In the genomic region with DNA sequence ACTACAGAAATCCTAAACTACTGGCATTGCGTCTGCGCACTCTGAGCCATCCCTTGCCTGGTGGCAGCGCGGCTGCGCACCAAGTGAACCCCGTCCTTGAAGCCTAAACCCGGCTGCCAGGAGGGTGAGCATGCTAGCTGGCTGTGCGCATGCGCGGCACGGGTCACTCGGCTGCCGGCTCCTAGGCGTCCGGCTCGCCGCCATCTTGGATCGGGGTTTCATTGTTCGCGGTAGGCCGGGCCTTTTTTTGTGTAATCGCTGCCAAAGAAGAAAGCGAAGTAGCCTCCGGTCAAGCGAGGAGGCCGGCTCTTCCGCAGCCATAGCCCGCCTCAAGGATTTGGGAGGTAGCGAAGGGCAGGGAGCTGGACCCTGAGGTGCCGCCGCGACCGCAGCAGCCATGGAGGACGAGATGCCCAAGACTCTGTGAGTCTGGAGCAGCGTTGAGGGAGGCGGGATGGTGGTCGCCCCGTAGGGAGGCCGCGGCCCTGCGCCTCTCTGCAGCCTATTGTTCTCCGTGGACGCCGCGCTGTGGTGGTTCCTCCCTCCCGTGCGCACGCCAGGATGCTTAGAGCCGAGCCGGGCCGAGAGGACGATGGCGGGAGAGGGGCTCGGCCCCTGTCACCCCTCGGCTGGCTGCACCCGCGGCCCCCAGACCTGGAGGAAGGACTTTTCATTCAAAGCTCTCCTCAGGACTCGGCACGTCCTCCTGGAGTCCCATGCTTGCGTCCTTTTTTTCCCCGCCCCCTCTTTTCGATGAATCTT, we compare ENCODE assay signal across 8 mouse cellular contexts. TPM values are rescaled to one million over a fixed set of nuclear protein-coding genes. Genes with fewer than 3 reads are reported as not detected.
DNase-seq lines count a peak whose midpoint lies in the region; ATAC-seq and TF ChIP-seq lines count a peak whose summit lies in the region.

A gene (plus strand): TSS at position 120 of the 762 bp plus-strand sequence.

- TF ChIP-seq POLR2A in brain, embryonic 14.5 days (IDR thresholded peaks at IDR 0.05; ENCODE audit: borderline replicate concordance, extremely low read depth, insufficient read depth, insufficient read length, poor library complexity, severe bottlenecking): peak; percentile 69; the same call in 1 of the 2 replicates
- TF ChIP-seq POLR2A in liver, adult 2 months (IDR thresholded peaks at IDR 0.05; ENCODE audit: extremely low read depth, insufficient read depth, low read length): 0 out of 2 replicates have a peak, but pooled peaks have one; percentile 15
- TF ChIP-seq POLR2A in myocyte (IDR thresholded peaks at IDR 0.05; ENCODE audit: insufficient read length, low read depth): peak; percentile 62

- peaks cover 37% of the 10 kb centered on the region for H3K4me1 ChIP-seq in erythroblast, embryonic 14.5 days (ENCODE audit: control insufficient read depth)
- peaks cover 3% of the 10 kb centered on the region; the same call in 1 of the 2 replicates for H3K4me1 ChIP-seq in heart, embryonic 11.5 days (ENCODE audit: control insufficient read depth, insufficient read depth, low read length)
- H3K4me1 ChIP-seq in kidney, embryonic 16.5 days (ENCODE audit: insufficient read depth, low read length): peaks cover 14% of the 10 kb centered on the region
- H3K4me1 ChIP-seq in liver, adult 2 months (ENCODE audit: control insufficient read depth, insufficient read depth, low read length): peaks cover 10% of the 10 kb centered on the region

- H3K27me3 ChIP-seq in C2C12 (ENCODE audit: control insufficient read depth, insufficient read depth, insufficient read length): no peaks in the 10 kb centered on the region
- H3K27me3 ChIP-seq in erythroblast, embryonic 14.5 days (ENCODE audit: control insufficient read depth): peaks cover under 1% of the 10 kb centered on the region
- no peaks in the 10 kb centered on the region for H3K27me3 ChIP-seq in heart, embryonic 11.5 days (ENCODE audit: control insufficient read depth, insufficient read depth, low read length)
- no peaks in the 10 kb centered on the region for H3K27me3 ChIP-seq in kidney, embryonic 16.5 days (ENCODE audit: insufficient read depth, low read length)
- no peaks in the 10 kb centered on the region for H3K27me3 ChIP-seq in liver, adult 2 months (ENCODE audit: control insufficient read depth, insufficient read depth, low read length)
- no peaks in the 10 kb centered on the region for H3K27me3 ChIP-seq in myocyte (ENCODE audit: control insufficient read depth, insufficient read depth, insufficient read length)
- no peaks in the 10 kb centered on the region for H3K27me3 ChIP-seq in splenic B cell, adult 2 months (ENCODE audit: control insufficient read depth, insufficient read depth, low read length, poor library complexity, severe bottlenecking)

- H3K9me3 ChIP-seq in erythroblast, embryonic 14.5 days (ENCODE audit: control insufficient read depth, low read length): no peaks in the 10 kb centered on the region
- no peaks in the 10 kb centered on the region for H3K9me3 ChIP-seq in heart, embryonic 11.5 days (replicated peaks; ENCODE audit: control insufficient read depth, low read length)
- H3K9me3 ChIP-seq in kidney, embryonic 16.5 days (ENCODE audit: low read length): no peaks in the 10 kb centered on the region

- under 1% methylated on average over 62 of the region's 62 CpGs for WGBS in heart, embryonic 11.5 days (ENCODE audit: insufficient replicate concordance)
- WGBS in kidney, embryonic 16.5 days: under 1% methylated on average over 62 of the region's 62 CpGs
- 1% methylated on average over 62 of the region's 62 CpGs for WGBS in liver, adult 2 months

- H3K79me3 ChIP-seq in C2C12 (ENCODE audit: low read depth): peaks cover 45% of the 10 kb centered on the region

- peak; percentile 99 for DNase-seq in brain, embryonic 14.5 days (ENCODE audit: low read depth)
- DNase-seq in liver, adult 2 months (ENCODE audit: extremely low read depth, low read depth, low spot score): peak; percentile 90
- DNase-seq in splenic B cell, adult 2 months (ENCODE audit: low read depth, low spot score): peak; percentile 98

- peak within 1 kb of the TSS; percentile 91 for H3K4me3 ChIP-seq in C2C12 (ENCODE audit: insufficient read depth, poor library complexity, severe bottlenecking)
- H3K4me3 ChIP-seq in erythroblast, embryonic 14.5 days (replicated peaks): peak within 1 kb of the TSS; percentile 90
- H3K4me3 ChIP-seq in heart, embryonic 11.5 days (ENCODE audit: low read depth, low read length): peak within 1 kb of the TSS; percentile 83
- H3K4me3 ChIP-seq in kidney, embryonic 16.5 days (ENCODE audit: low read length): peak within 1 kb of the TSS; percentile 93
- peak within 1 kb of the TSS; percentile 93 for H3K4me3 ChIP-seq in liver, adult 2 months (ENCODE audit: insufficient read depth, low read depth, low read length)
- peak within 1 kb of the TSS; percentile 90 for H3K4me3 ChIP-seq in myocyte

- peak; percentile 97 for ATAC-seq in heart, embryonic 11.5 days (replicated peaks; ENCODE audit: insufficient number of reproducible peaks, low FRiP score, low TSS enrichment)
- ATAC-seq in kidney, embryonic 16.5 days (ENCODE audit: low FRiP score, low TSS enrichment): peak; percentile 97

- H3ac ChIP-seq in C2C12 (ENCODE audit: control insufficient read depth, insufficient read length, low read depth) (peak within 1 kb of the TSS; percentile 96), myocyte (ENCODE audit: control insufficient read depth, insufficient read length) (peak within 1 kb of the TSS; percentile 93)

- TF ChIP-seq CTCF in C2C12 (IDR thresholded peaks at IDR 0.05; ENCODE audit: control insufficient read depth, insufficient read depth, insufficient read length): no peak
- TF ChIP-seq CTCF in brain, embryonic 14.5 days (IDR thresholded peaks at IDR 0.05; ENCODE audit: borderline replicate concordance, extremely low read depth, insufficient read depth, insufficient read length): no peak
- TF ChIP-seq CTCF in liver, adult 2 months (IDR thresholded peaks at IDR 0.05; ENCODE audit: low read depth, low read length): no peak

- H3K9ac ChIP-seq in heart, embryonic 11.5 days (ENCODE audit: low read depth, low read length): peak within 1 kb of the TSS; percentile 98
- peak within 1 kb of the TSS; percentile 99 for H3K9ac ChIP-seq in kidney, embryonic 16.5 days (replicated peaks; ENCODE audit: low read length)
- peak within 1 kb of the TSS; percentile 90 for H3K9ac ChIP-seq in liver, adult 2 months (ENCODE audit: low read depth, low read length)

- peaks cover 13% of the 10 kb centered on the region for H3K36me3 ChIP-seq in C2C12 (ENCODE audit: control insufficient read depth, insufficient read depth)
- H3K36me3 ChIP-seq in erythroblast, embryonic 14.5 days (ENCODE audit: control insufficient read depth): peaks cover 13% of the 10 kb centered on the region
- H3K36me3 ChIP-seq in heart, embryonic 11.5 days (ENCODE audit: control insufficient read depth, insufficient read depth, low read length): no peaks in the 10 kb centered on the region
- 0 out of 2 replicates have a peak, but pooled peaks cover 7% of the 10 kb centered on the region for H3K36me3 ChIP-seq in kidney, embryonic 16.5 days (ENCODE audit: insufficient read depth, low read length)
- H3K36me3 ChIP-seq in liver, adult 2 months (ENCODE audit: control insufficient read depth, insufficient read depth, low read length): no peaks in the 10 kb centered on the region
- H3K36me3 ChIP-seq in myocyte (ENCODE audit: control insufficient read depth, insufficient read depth): peaks cover 5% of the 10 kb centered on the region
- H3K36me3 ChIP-seq in splenic B cell, adult 2 months (ENCODE audit: control insufficient read depth, insufficient read depth, low read length, poor library complexity, severe bottlenecking): no peaks in the 10 kb centered on the region

- peak within 1 kb of the TSS; percentile 65 for H3K4me2 ChIP-seq in heart, embryonic 11.5 days
- H3K4me2 ChIP-seq in kidney, embryonic 16.5 days (replicated peaks; ENCODE audit: low read depth, low read length): peak within 1 kb of the TSS; percentile 67
- H3K4me2 ChIP-seq in myocyte (ENCODE audit: low read depth): peak within 1 kb of the TSS; percentile 89

- H3K27ac ChIP-seq in heart, embryonic 11.5 days (ENCODE audit: low read depth, low read length): peak within 1 kb of the TSS; percentile 100
- peak within 1 kb of the TSS; percentile 100 for H3K27ac ChIP-seq in kidney, embryonic 16.5 days (ENCODE audit: low read length)
- H3K27ac ChIP-seq in liver, adult 2 months (replicated peaks; ENCODE audit: insufficient read depth, low read depth, low read length): peak within 1 kb of the TSS; percentile 74

- H3K79me2 ChIP-seq in C2C12 (ENCODE audit: control insufficient read depth, insufficient read depth): peaks cover 52% of the 10 kb centered on the region
- H3K79me2 ChIP-seq in liver, adult 2 months (ENCODE audit: control insufficient read depth, insufficient read depth, low read length): peaks cover 4% of the 10 kb centered on the region; the same call in 1 of the 2 replicates
- H3K79me2 ChIP-seq in myocyte (ENCODE audit: control insufficient read depth, insufficient read depth): peaks cover 49% of the 10 kb centered on the region

TF ChIP-seq in C2C12, 6 proteins besides CTCF, POLR2A, EP300 and RAD21:
- TF ChIP-seq USF1 (IDR thresholded peaks at IDR 0.05; ENCODE audit: low read depth) (no peak), CEBPB (IDR thresholded peaks at IDR 0.05; ENCODE audit: low read depth) (no peak), FOSL1 (IDR thresholded peaks at IDR 0.05; ENCODE audit: insufficient read depth, low read length, poor library complexity, severe bottlenecking) (no peak), MYOG (IDR thresholded peaks at IDR 0.05; ENCODE audit: control insufficient read depth, extremely low read depth, insufficient read length) (no peak), MYOD1 (IDR thresholded peaks at IDR 0.05; ENCODE audit: control insufficient read depth, insufficient read length, low read depth) (no peak), MAX (IDR thresholded peaks at IDR 0.05) (no peak)

TF ChIP-seq in myocyte, 11 proteins besides CTCF, POLR2A, EP300 and RAD21:
- peak; percentile 78 for TF ChIP-seq POLR2AphosphoS2 (IDR thresholded peaks at IDR 0.05; ENCODE audit: insufficient read length, low read depth)
- TF ChIP-seq MYOD1 (IDR thresholded peaks at IDR 0.05; ENCODE audit: control insufficient read depth in 1 of 3, insufficient read length in 2 of 3, low read depth in 2 of 3): peak in 1 of 3 experiments; percentile 8
- TF ChIP-seq MYOG (IDR thresholded peaks at IDR 0.05; ENCODE audit: control insufficient read depth in 1 of 3, insufficient read depth in 1 of 3, insufficient read length in 2 of 3, low read depth in 2 of 3): no peak

RNA-seq across cellular contexts. Expression of the gene that starts here (rescaled TPM):
- polyA plus RNA-seq in C2C12 (2012; fragmentation: generic; extraction: Trizol) (12.9 TPM), myocyte (2012; fragmentation: generic; extraction: Trizol) (12.8 TPM)
- polyA plus RNA-seq in brain, embryonic 14.5 days (2012; rRNA removed): 331 and 433 TPM in 2 replicates
- 0.58 and 0.72 TPM in 2 replicates for polyA plus RNA-seq in erythroblast, embryonic 14.5 days (2012)
- polyA plus RNA-seq in heart, embryonic 11.5 days (2014; fragmentation: Nextera tagmentation; extraction: Ambion mirVana): 144 and 146 TPM in 2 replicates
- polyA plus RNA-seq in kidney, embryonic 16.5 days (2015; fragmentation: Nextera tagmentation; extraction: Ambion mirVana): 187 and 221 TPM in 2 replicates
- 10.9 and 13.6 TPM in 2 replicates for total RNA-seq in liver, adult 2 months (2014; rRNA removed)
- polyA plus RNA-seq in liver, adult 2 months (2012; rRNA removed): 2.7 and 4.0 TPM in 2 replicates

Comparison
In these comparisons a context has a peak if more than half of its experiments do, and no peak if none do; other contexts are left out.
1. Peak in every context shown above with its lines: DNase-seq, ATAC-seq, H3K4me3 ChIP-seq and H3K27ac ChIP-seq.
2. RNA of the gene that starts here (polyA plus RNA-seq): 331 to 433 TPM in brain, embryonic 14.5 days, 187 to 221 TPM in kidney, embryonic 16.5 days and 144 to 146 TPM in heart, embryonic 11.5 days; 12.9 TPM in C2C12 (single experiment), 12.8 TPM in myocyte (single experiment), 2.7 to 4.0 TPM in liver, adult 2 months and 0.58 to 0.72 TPM in erythroblast, embryonic 14.5 days; every median in the first group is over 10 times any median in the second.
3. POLR2A ChIP-seq: peak in every context shown above with its lines; median percentile 69 in brain, embryonic 14.5 days; 62 in myocyte; 15 in liver, adult 2 months.